Mouse (Mus musculus) heart, embryonic 16.5 days (tissue): ENCODE results near the gene Nectin2. TPM values are rescaled to one million over a fixed set of nuclear protein-coding genes. Genes with fewer than 3 reads are reported as not detected.

Experiments
- ATAC-seq: fragments of 200-750 bp; cut with Nextera tagmentation; replicated peaks from 2 replicates; pipeline ENCODE4 v1.8.0; 2017; ENCODE audit warnings: moderate number of reproducible peaks; ENCODE audit not compliant: insufficient read depth, low FRiP score; ENCODE audit errors: extremely low read depth
- H3K27ac ChIP-seq: fragments of 300-500 bp; sonication (generic); 2 replicates; pipeline ENCODE4 v1.5.1; 2014; ENCODE audit warnings: mild to moderate bottlenecking, low read length, control low read depth, moderate library complexity
- H3K27me3 ChIP-seq: fragments of 300-500 bp; sonication (generic); 2 replicates; pipeline ENCODE4 v1.6.1; 2014; ENCODE audit warnings: low read length, mixed read lengths; ENCODE audit not compliant: control insufficient read depth, insufficient read depth
- H3K36me3 ChIP-seq: fragments of 300-500 bp; sonication (generic); 2 replicates; pipeline ENCODE4 v1.6.1; 2014; ENCODE audit not compliant: control insufficient read depth, insufficient read depth
- H3K4me1 ChIP-seq: fragments of 300-500 bp; sonication (generic); 2 replicates; pipeline ENCODE4 v1.6.1; 2014; ENCODE audit warnings: low read length, mixed read lengths; ENCODE audit not compliant: control insufficient read depth, insufficient read depth
- H3K4me2 ChIP-seq: fragments of 300-500 bp; sonication (generic); 2 replicates; pipeline ENCODE4 v1.6.1; 2014; ENCODE audit warnings: low read depth, mild to moderate bottlenecking, control low read depth, low read length
- H3K4me3 ChIP-seq: fragments of 300-500 bp; sonication (generic); 2 replicates; pipeline ENCODE4 v1.5.1; 2014; ENCODE audit warnings: mild to moderate bottlenecking, control low read depth, low read length
- H3K9ac ChIP-seq: fragments of 300-500 bp; sonication (generic); 2 replicates; pipeline ENCODE4 v1.6.1; 2014; ENCODE audit warnings: low read length, control low read depth
- H3K9me3 ChIP-seq: fragments of 300-500 bp; sonication (generic); replicated peaks from 2 replicates; pipeline ENCODE4 v1.6.1; 2016; ENCODE audit warnings: low read length; ENCODE audit not compliant: control insufficient read depth
- WGBS: fragments of 180-500 bp; shearing (Covaris S2); extraction: QIAGEN DNeasy Blood & Tissue Kit; methylation state at CpG from one replicate; pipeline ENCODE4 v1.1.7; 2014; 5-methylcytosine and 5-hydroxymethylcytosine counted together
- polyA plus RNA-seq: library from polyadenylated mRNA; unstranded; fragments of >200 nt; fragmentation: Nextera tagmentation; extraction: Ambion mirVana; gene quantifications from 2 replicates; pipeline ENCODE4 v1.2.1, GENCODE M21; 2015

The Nectin2 gene
- polyA plus RNA-seq, 1 experiment from 2014 or later: 63.5 TPM

DNA sequence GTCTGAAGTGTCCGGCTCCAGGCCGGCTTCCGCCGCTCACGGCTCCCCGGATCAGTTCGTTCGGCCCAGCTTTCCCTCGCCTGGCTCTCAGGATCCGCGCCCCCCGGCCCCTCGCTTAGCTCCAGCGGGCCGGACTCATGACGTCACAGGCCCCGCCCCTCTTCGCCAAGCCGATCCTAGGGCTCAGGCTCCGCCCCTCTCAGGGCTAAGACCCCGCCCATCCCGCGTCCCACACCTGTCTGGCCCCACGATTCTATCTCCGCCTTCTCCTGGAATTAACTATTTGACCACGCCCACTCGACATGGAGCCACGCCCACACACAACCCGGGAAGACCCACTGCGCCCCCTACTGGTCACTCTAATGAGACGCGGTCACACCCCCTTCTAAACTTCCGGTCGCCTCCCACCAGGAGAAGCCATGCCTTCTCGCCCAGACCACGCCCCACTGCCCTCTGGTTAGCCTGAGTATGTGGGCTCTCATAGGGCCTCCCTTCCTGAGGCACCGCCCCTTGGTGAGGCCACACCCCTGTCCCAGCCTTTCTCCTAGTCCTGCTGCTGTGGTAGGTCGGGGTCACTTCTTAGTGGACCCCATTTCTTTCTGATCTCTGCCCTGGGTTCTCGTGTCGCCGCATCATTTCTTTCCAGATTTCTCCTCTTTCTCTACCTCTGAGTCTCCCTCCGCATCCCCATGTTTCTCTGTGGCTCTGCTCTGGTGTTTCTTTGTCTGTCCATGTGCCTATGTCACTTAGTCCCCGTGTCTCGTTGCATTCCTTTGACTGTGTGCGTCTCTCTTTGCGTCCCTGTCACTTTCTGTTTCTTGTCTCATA, 680 bp downstream of the Nectin2 start:
- WGBS: under 1% methylated on average over 43 of the region's 46 CpGs
- Histone ChIP-seq H3K4me3 (peak overlapping the region; percentile 71), H3K9me3 (no peaks in the 10 kb centered on the region), H3K36me3 (no peaks in the 10 kb centered on the region; the same call in 1 of the 2 replicates), H3K27me3 (no peaks in the 10 kb centered on the region), H3K4me1 (peaks cover 62% of the 10 kb centered on the region), H3K4me2 (peak overlapping the region; percentile 85), H3K9ac (peak overlapping the region; percentile 87), H3K27ac (peak overlapping the region; percentile 93)
- peak; percentile 91 for ATAC-seq

DNA sequence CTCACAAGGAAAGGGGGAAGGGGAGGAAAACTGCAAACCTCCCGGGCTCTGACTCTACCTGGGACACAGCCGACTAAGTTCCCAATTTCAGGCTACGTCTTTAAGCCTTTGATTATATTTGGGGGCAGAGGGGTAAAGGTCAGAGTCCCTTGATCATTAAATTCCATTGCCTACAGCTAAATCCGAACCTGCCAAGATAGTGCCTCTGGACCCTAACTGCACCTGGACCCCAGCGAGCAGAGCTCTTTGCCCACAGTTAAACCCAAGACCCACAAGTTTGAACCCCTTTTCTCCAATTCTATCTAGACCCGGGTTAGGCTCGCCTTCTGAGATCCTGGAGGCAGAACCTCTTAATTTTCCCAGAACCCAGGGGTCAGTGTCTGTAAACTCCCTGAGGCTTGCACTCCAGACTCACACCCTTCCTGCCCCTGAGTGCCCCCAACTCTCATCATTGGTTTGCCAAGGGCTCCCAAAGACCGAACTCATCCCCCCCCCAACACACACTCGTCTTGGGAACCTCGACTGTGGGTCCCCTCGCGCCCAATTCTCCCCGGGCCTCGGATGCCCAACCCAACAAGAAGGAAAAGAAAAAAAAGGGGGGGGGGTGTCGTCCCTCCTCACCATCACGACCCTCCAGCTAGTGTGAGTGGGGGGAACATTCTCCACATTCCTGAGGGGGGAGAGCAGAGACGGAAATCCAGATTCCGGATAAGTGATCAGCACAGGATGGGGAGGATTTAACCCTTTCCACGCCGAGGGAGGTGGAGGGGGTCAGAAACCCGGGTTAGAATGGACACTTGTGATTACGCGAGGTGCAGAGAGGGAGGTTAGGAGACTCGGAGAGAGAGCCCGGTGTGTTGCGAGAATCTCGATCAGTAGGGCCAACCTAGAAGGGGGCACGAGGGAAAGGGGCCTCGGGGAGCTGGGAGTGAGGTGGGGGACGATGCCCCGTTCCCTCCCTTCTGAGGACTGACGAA, 1.8 kb downstream of the Nectin2 start:
- Histone ChIP-seq H3K4me2 (peak overlapping the region; percentile 85), H3K4me3 (peak overlapping the region; percentile 71), H3K36me3 (no peaks in the 10 kb centered on the region), H3K27ac (peak overlapping the region; percentile 89), H3K9me3 (no peaks in the 10 kb centered on the region), H3K27me3 (no peaks in the 10 kb centered on the region), H3K4me1 (peaks cover 57% of the 10 kb centered on the region), H3K9ac (peak overlapping the region; percentile 87)
- no peak for ATAC-seq
- WGBS: under 1% methylated on average over 32 of the region's 32 CpGs

DNA sequence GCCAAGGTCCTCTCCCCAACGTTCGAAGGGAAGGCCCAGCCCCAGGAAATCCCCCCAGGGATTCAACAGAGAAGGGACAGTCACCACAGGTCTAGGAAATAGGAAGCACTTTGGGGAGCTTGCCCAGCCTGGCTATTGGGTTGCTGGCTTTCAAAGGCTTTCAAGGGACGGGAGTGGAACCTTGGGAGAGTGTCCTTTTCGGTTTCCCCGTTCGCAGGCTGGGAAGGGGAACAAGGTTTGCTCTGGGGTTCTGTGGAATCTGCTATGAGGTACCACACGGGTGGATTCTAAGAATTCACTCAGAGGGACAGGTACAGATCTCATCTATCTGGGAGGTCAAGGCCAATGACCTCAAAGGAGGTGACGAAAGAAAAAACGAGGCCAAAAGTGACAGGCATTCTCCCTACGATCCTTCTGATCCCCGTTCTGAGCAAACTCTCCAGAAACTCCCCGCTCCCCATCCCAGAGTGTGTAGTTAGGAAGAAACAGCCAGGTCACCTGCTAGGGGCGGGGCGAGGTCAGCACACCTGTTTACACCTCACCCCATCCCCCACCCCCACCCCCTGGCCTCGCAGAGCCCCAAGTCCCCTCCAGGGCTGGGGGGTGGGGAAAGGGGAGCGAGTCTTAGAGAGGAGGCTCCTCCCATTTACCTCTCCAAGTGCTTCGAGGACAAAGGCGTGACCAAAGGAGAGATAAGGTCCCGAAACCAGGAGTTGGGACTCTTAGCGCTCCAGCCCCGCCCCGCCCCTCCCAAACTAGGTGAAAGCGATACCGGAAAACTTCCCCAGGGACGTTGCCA, 2.7 kb downstream of the Nectin2 start:
- Histone ChIP-seq H3K27me3 (no peaks in the 10 kb centered on the region), H3K4me2 (peak overlapping the region; percentile 85), H3K4me1 (peaks cover 51% of the 10 kb centered on the region), H3K9me3 (no peaks in the 10 kb centered on the region), H3K9ac (peak overlapping the region; percentile 87), H3K27ac (peak overlapping the region; percentile 56), H3K4me3 (peak overlapping the region; percentile 71), H3K36me3 (no peaks in the 10 kb centered on the region)
- ATAC-seq: no peak
- 13% methylated on average over 25 of the region's 25 CpGs for WGBS

DNA sequence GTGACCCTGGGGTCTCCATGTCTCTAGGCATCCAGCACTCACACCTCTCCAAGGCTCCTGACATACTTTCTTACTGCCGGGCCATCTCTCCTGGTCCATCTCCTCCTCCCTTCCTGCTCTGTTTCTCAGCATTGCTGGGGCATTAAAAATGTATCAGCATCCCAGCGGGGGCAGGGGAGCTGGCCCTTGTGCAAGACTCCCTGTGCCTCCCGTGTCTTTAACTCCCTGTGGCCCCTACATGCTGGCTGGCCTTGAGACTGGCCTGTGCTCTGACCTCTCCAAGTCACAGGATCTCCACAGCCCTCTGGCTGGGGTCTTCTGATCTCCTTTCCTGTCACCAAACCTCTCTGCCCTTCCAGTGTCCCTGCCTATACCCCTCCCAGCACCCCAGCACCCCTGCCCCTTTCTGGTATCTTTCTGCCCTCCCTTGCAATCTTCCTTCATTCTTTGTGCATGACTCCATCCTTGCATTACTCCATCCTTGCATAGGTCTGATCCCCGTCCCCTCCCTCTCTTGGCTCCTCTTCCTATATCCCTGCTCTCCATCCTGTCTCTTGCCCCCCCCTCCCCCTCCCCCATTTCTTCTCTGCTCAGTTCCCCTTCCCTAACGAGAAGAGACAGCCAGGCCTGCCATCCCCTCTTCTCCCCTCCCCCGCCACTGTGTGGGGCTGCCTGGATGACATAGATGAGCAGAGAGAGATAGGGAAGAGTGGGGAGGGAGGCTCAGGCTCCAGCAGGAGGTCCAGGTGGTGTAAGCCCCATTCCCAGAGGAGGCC, 3.7 kb downstream of the Nectin2 start:
- H3K9ac ChIP-seq: no peak overlapping the region
- peak overlapping the region; percentile 85 for H3K4me2 ChIP-seq
- H3K27me3 ChIP-seq: no peaks in the 10 kb centered on the region
- no peaks in the 10 kb centered on the region for H3K9me3 ChIP-seq
- peaks cover 56% of the 10 kb centered on the region for H3K4me1 ChIP-seq
- peak overlapping the region; percentile 56 for H3K27ac ChIP-seq
- H3K4me3 ChIP-seq: peak overlapping the region; percentile 71
- 34% methylated on average over 6 of the region's 6 CpGs for WGBS
- no peaks in the 10 kb centered on the region for H3K36me3 ChIP-seq
- ATAC-seq: no peak

DNA sequence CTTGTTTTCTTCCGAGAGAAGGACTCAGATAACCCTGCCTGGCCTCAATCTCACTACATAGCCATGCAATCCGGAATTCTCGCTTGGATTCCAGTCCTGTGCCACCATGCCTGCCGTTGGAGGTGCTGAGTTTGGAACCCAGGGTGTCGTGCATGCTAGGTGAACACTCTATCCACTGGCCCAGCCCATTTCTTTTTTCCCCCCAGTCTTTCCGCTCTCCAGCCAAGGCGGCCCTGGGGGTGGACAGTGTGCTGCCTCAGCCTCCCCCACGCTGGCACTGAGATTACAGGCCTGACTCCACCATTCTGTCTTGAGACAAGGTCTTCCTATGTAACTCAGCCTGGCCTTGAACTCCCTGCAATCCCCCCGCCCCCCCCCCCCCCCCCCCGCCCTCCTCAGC, 4.3 kb downstream of the Nectin2 start:
- 47% methylated on average over 8 of the region's 10 CpGs for WGBS
- Histone ChIP-seq H3K27ac (no peak overlapping the region), H3K4me3 (no peak overlapping the region), H3K4me1 (peaks cover 59% of the 10 kb centered on the region), H3K4me2 (no peak overlapping the region), H3K9ac (no peak overlapping the region), H3K27me3 (no peaks in the 10 kb centered on the region), H3K9me3 (no peaks in the 10 kb centered on the region), H3K36me3 (0 out of 2 replicates have a peak, but pooled peaks cover under 1% of the 10 kb centered on the region)
- ATAC-seq: no peak

DNA sequence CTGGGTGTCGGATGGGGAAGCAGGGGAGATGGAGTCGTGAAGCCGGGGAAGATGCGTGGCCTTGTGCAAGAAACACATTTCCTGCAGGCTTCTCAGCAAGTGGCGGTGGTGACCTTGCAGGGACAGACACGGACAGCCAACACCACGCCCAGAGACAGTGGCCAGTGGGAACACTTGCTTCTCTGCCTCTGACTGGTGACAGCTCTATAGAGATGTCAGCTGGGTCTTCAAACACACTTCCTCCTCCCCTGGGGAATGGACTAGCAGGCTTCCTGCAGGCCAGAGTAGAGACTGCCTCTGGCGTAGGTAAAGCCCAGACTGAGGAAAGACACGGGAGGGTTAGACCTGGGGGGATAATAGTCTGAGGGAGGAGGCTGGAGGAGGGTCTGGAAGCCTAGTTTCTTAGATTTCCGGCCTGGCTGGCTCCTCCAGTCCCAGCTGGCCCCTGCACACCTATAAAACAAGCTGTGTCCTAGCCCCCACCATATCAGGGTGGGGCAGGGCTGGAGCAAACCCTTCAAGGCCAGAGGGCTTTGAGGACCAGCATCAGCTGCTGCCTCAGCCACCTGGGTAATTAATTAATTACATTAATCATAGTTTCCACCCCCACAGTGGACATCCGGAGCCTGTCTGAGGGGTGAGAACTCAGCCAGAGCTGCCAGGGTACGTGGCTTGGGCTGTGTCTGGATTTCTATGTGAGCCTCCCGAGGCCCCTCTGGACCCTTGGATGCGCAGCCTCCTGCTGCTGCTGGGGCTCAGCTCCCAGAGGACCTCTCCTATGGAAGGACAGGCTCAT, 5.5 kb downstream of the Nectin2 start:
- Histone ChIP-seq H3K9ac (peak overlapping the region; percentile 47), H3K36me3 (peaks cover 6% of the 10 kb centered on the region), H3K4me3 (no peak overlapping the region), H3K4me1 (peaks cover 51% of the 10 kb centered on the region), H3K9me3 (no peaks in the 10 kb centered on the region), H3K27me3 (no peaks in the 10 kb centered on the region), H3K27ac (peak overlapping the region; percentile 67), H3K4me2 (peak overlapping the region; percentile 38)
- ATAC-seq: peak; percentile 46
- WGBS: 26% methylated on average over 14 of the region's 14 CpGs

DNA sequence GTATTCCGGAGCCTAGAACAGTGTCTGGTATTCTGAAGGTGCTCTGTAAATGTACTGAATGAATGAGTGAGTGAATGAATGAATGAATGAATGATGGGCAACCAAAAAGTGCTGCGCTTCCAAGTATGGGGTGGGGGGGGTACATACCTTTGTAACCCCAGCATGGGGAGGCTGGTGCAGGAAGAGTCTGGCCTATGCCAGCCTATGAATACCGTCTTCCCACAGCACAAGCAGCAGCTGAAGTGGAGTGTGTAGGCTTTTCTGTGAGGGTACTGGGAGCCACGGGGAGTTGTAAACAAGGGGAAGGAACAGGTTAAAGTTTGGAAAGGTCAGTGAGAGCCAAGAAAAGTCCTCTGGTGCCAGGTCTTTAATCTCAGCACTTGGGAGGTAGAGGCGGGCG, 6.5 kb downstream of the Nectin2 start:
- WGBS: 76% methylated on average over 6 of the region's 6 CpGs
- no peak for ATAC-seq
- Histone ChIP-seq H3K27me3 (no peaks in the 10 kb centered on the region), H3K4me1 (peaks cover 51% of the 10 kb centered on the region), H3K4me2 (no peak overlapping the region), H3K4me3 (no peak overlapping the region), H3K9me3 (no peaks in the 10 kb centered on the region), H3K9ac (no peak overlapping the region), H3K36me3 (peaks cover 6% of the 10 kb centered on the region), H3K27ac (no peak overlapping the region)
